Mouse (Mus musculus): ENCODE results near the gene Odf4.

DNA sequence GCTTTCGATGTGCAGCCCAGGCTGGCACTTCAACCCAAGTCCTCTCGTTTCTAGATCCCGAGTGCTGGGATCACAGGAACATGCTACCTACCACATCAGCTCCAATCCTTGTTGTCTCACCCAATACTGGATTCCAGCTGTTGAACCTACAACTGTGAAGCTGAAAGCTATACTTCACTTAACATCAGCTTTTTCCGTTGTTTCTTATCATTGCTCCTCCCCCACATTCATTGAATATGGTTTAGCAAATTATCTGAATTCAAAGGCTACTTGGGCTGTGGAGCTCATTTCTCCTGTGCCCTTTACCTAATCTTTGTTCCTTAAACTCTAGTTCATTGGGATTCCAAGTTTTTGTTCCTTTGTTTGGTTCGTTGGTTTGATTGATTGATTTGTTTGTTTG, 48.1 kb downstream of the Odf4 start:
- no peak for TF ChIP-seq CTCF (IDR thresholded peaks at IDR 0.05; ENCODE audit: borderline replicate concordance, control insufficient read depth, extremely low read depth, insufficient read depth, low read length, poor library complexity)
- TF ChIP-seq POLR2A (IDR thresholded peaks at IDR 0.05; ENCODE audit: control insufficient read depth, extremely low read depth, insufficient read depth, low read length, poor library complexity): no peak
